Mouse (Mus musculus) heart, adult 2 months (tissue): ENCODE measurements around the gene Serf1. TPM values are rescaled to one million over a fixed set of nuclear protein-coding genes. Genes with fewer than 3 reads are reported as not detected.
A peak's percentile ranks its signal among the peaks of the same experiment; 100 is the strongest.
"Not testable (repeated sequence)": the region's sequence is repeated elsewhere in the genome, so short reads cannot be mapped to it uniquely, and the experiment has no call there.

Source experiments
- DNase-seq, 2 experiments: peaks; one replicate each; pipeline ENCODE4 v3.0.0; 2021
- H3K27ac ChIP-seq: fragments of 200-600 bp; 2 replicates; pipeline ENCODE4 v1.8.1; 2022
- H3K27me3 ChIP-seq: fragments of 200-500 bp; 2 replicates; pipeline ENCODE4 v1.6.1; 2012; ENCODE audit warnings: mild to moderate bottlenecking, low read length, inconsistent platforms, mixed read lengths; ENCODE audit not compliant: control insufficient read depth, insufficient read depth
- H3K36me3 ChIP-seq: fragments of 200-500 bp; 2 replicates; pipeline ENCODE4 v1.6.1; 2012; ENCODE audit warnings: low read length, inconsistent platforms; ENCODE audit not compliant: control insufficient read depth, insufficient read depth
- H3K4me1 ChIP-seq: fragments of 200-500 bp; 2 replicates; pipeline ENCODE4 v1.6.1; 2011; ENCODE audit warnings: low read length; ENCODE audit not compliant: control insufficient read depth, insufficient read depth
- H3K4me3 ChIP-seq: fragments of 200-600 bp; 2 replicates; pipeline ENCODE4 v1.8.1; 2022
- H3K79me2 ChIP-seq: fragments of 200-500 bp; replicated peaks from 2 replicates; pipeline ENCODE4 v1.6.1; 2012; ENCODE audit warnings: mild to moderate bottlenecking, inconsistent platforms, low read length, moderate library complexity, mixed read lengths; ENCODE audit not compliant: control insufficient read depth, insufficient read depth
- H3K9ac ChIP-seq: fragments of 200-500 bp; 2 replicates; pipeline ENCODE4 v1.6.1; 2012; ENCODE audit warnings: low read depth, mild to moderate bottlenecking, control low read depth, inconsistent platforms, low read length, mixed read lengths
- CTCF ChIP-seq: fragments of 200-600 bp; IDR thresholded peaks from 2 replicates; pipeline ENCODE4 v1.8.1; 2022; ENCODE audit warnings: antibody characterized with exemption, mild to moderate bottlenecking, moderate library complexity
- EP300 ChIP-seq: fragments of 200-500 bp; IDR thresholded peaks from 2 replicates; pipeline ENCODE4 v1.6.1; 2011; ENCODE audit warnings: low read depth, low read length, control low read depth; ENCODE audit not compliant: insufficient read depth
- POLR2A ChIP-seq: fragments of 200-500 bp; IDR thresholded peaks from 2 replicates; pipeline ENCODE4 v1.6.1; 2011; ENCODE audit warnings: mild to moderate bottlenecking, low read depth, low read length, control low read depth; ENCODE audit not compliant: insufficient read depth
- WGBS: fragments of 180-500 bp; shearing (Covaris S2); methylation state at CpG from one replicate; pipeline ENCODE4 v1.1.7; 2018; 5-methylcytosine and 5-hydroxymethylcytosine counted together
- intact Hi-C: fragments of 180-260 bp; cut with DNase I; formaldehyde crosslinking; loops from one replicate; pipeline ENCODE4 v1.15.1; 2025
- polyA plus RNA-seq: library from polyadenylated mRNA; depleted of rRNA; stranded (reverse); fragments of >200 nt; gene quantifications from 2 replicates; pipeline ENCODE4 v1.2.3, GENCODE M21; 2012; rRNA removed
- total RNA-seq, 2 experiments: library from RNA; stranded (reverse); gene quantifications; 2 replicates each; pipeline ENCODE4 v1.2.3; 2021

Serf1 gene
- total and polyA plus RNA-seq, 3 experiments = 2.9 to 8.1 (median 3.3) TPM

DNA sequence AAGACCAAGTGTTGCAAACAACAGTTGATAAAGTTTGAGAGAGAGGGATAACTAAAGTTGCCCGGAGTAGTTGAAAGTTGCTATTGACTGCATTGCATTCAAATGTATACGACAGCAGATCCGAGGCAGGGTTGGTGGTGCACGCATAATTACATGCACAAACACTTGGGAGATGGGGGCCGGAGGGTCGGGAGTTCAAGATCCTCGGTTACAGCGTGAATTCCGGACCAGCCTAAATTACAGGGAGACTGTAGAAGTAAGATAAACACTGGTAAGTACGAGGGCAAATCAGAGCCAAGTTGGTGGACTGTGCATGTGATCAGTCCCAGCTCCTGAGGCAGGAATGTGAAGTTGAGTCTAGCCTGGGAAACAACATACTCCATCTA lies 17.4 kb downstream of the Serf1 start:
- H3K9ac ChIP-seq = peak overlapping the region; percentile 98
- DNase-seq = no peak
- 2% methylated on average over 10 of the region's 10 CpGs for WGBS
- no peak for TF ChIP-seq POLR2A
- TF ChIP-seq CTCF = no peak
- no peak for TF ChIP-seq EP300
- peak overlapping the region; percentile 97 for H3K4me3 ChIP-seq
- H3K27ac ChIP-seq = peak overlapping the region; percentile 71; the same call in 1 of the 2 replicates
- peaks cover 2% of the 10 kb centered on the region; the same call in 1 of the 2 replicates for H3K79me2 ChIP-seq
- intact Hi-C loops = loop anchor here (2.0 to 10.0 kb wide), 2 partner anchors 20 to 370 kb away; partner anchors contain the start of genes Bdp1 and Gtf2h2
- H3K36me3 ChIP-seq = no peaks in the 10 kb centered on the region
- peaks cover 4% of the 10 kb centered on the region for H3K4me1 ChIP-seq
- H3K27me3 ChIP-seq = no peaks in the 10 kb centered on the region

GRCm38 (mm10) chr13:100141646-100142314 lies 34.0 kb downstream of the Serf1 start:
- 53% methylated on average over 8 of the region's 8 CpGs for WGBS
- Histone ChIP-seq H3K4me1 (no peaks in the 10 kb centered on the region), H3K27ac (no peak overlapping the region), H3K79me2 (no peaks in the 10 kb centered on the region), H3K36me3 (no peaks in the 10 kb centered on the region), H3K9ac (no peak overlapping the region), H3K27me3 (no peaks in the 10 kb centered on the region), H3K4me3 (no peak overlapping the region)
- intact Hi-C loops = no loop called here
- DNase-seq = no peak
- TF ChIP-seq CTCF (no peak), EP300 (no peak), POLR2A (no peak)

- no peaks in the 10 kb centered on the region for H3K4me1 ChIP-seq
- H3K9ac ChIP-seq = no peak overlapping the region
- no peak overlapping the region for H3K27ac ChIP-seq
- no peaks in the 10 kb centered on the region for H3K27me3 ChIP-seq
- no peak overlapping the region for H3K4me3 ChIP-seq
- intact Hi-C loops = no loop called here
- TF ChIP-seq EP300 (no peak), CTCF (no peak), POLR2A (no peak)
- no peaks in the 10 kb centered on the region for H3K79me2 ChIP-seq
- no peaks in the 10 kb centered on the region for H3K36me3 ChIP-seq
- 48% methylated on average over 1 of the region's 1 CpGs for WGBS
- peak in 1 of 2 experiments; percentile 11 for DNase-seq
These were observed 44.8 kb downstream of the Serf1 start for GRCm38 (mm10) chr13:100152659-100153058.

DNA sequence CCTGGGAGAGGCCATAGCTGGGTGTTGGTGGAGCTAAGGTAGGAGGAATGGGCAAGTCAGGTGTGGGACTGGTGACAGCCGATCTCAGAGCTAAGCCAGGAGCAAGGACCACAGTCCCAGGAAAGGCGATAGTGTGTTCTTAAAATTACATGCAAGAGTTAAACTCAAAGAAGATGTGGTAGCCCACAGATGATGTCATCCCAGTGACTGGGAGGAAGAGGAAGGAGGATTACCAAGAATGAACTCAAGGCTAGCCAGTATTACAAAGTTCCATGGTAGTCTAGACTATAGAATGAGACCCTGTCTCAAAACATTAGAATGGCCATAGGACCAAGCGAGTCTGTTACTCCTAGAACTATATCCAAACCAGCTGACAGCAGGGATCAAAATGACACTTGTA lies 48.8 kb downstream of the Serf1 start:
- H3K36me3 ChIP-seq = no peaks in the 10 kb centered on the region
- no peaks in the 10 kb centered on the region for H3K79me2 ChIP-seq
- WGBS = 82% methylated on average over 3 of the region's 3 CpGs

GRCm38 (mm10) chr13:100161171-100161870 lies 53.5 kb downstream of the Serf1 start:
- H3K36me3 ChIP-seq, H3K27me3 ChIP-seq, intact Hi-C loops, DNase-seq, H3K4me3 ChIP-seq, H3K9ac ChIP-seq, H3K79me2 ChIP-seq, H3K4me1 ChIP-seq, H3K27ac ChIP-seq: not testable (repeated sequence)
- WGBS = 80% methylated on average over 11 of the region's 11 CpGs

More for the DNA sequence above, 48.8 kb downstream of the Serf1 start:
- no peak for DNase-seq
- Histone ChIP-seq H3K4me3 (no peak overlapping the region), H3K4me1 (no peaks in the 10 kb centered on the region), H3K27ac (no peak overlapping the region), H3K9ac (no peak overlapping the region), H3K27me3 (no peaks in the 10 kb centered on the region)
- TF ChIP-seq CTCF = no peak
- no peak for TF ChIP-seq POLR2A
- no peak for TF ChIP-seq EP300
- intact Hi-C loops = no loop called here

DNA sequence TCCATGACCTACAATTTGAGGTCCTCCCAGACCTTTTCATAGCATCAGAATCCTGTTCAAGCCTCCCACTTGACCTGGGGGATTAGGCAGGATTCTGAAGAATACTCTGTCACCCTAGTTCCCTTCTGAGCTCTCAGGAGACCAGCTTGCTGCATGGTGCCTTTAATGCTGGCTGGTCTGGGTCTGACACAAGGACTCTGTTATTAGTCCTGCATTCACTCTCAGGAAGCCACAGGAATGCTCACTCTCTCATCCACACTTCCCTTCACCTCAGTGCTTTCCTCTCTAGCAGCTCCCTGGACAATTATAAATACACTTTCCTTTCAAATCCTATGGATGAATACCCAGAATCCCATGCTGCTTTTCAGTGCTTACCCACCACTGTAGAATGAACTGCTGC lies 54.7 kb downstream of the Serf1 start:
- DNase-seq, H3K36me3 ChIP-seq, H3K27ac ChIP-seq, H3K9ac ChIP-seq, H3K4me3 ChIP-seq, H3K79me2 ChIP-seq, H3K27me3 ChIP-seq, intact Hi-C loops, H3K4me1 ChIP-seq: not testable (repeated sequence)

Other genes with a start within 250 kb of the Serf1 start
- gene Cartpt, start 206.9 kb upstream of the Serf1 start, total RNA-seq = under 1 TPM; 0.26 to 0.41 TPM
- 0.25 and 0.79 TPM in 2 replicates for gene Cartpt, start 206.9 kb upstream of the Serf1 start, polyA plus RNA-seq
- 10 to 100 TPM; 77.9 to 95.3 TPM for gene Mccc2, start 92.4 kb upstream of the Serf1 start, total RNA-seq
- 32.6 and 45.9 TPM in 2 replicates for gene Mccc2, start 92.4 kb upstream of the Serf1 start, polyA plus RNA-seq
- 10 to 100 TPM; 25.6 to 27.1 TPM for gene Bdp1, start 3.9 kb upstream of the Serf1 start, total RNA-seq
- gene Bdp1, start 3.9 kb upstream of the Serf1 start, polyA plus RNA-seq = 1.4 and 5.0 TPM in 2 replicates
- 10 to 100 TPM; 13.3 to 16.1 TPM for gene Smn1, start 16.8 kb downstream of the Serf1 start, total RNA-seq
- 6.9 and 13.4 TPM in 2 replicates for gene Smn1, start 16.8 kb downstream of the Serf1 start, polyA plus RNA-seq
- under 1 TPM; 0.57 TPM for gene Naip2, start 94.1 kb downstream of the Serf1 start, total RNA-seq
- 0.53 and 0.59 TPM in 2 replicates for gene Naip2, start 94.1 kb downstream of the Serf1 start, polyA plus RNA-seq
- gene Naip5, start 138.3 kb downstream of the Serf1 start, total RNA-seq = under 1 TPM; 0.18 to 0.34 TPM
- gene Naip5, start 138.3 kb downstream of the Serf1 start, polyA plus RNA-seq = 0.50 and 0.72 TPM in 2 replicates
- under 1 TPM; 0.08 to 0.36 TPM for gene Naip6, start 209.7 kb downstream of the Serf1 start, total RNA-seq
- gene Naip6, start 209.7 kb downstream of the Serf1 start, polyA plus RNA-seq = 0.49 and 0.67 TPM in 2 replicates